Mouse (Mus musculus) neural tube, embryonic 12.5 days (tissue): ENCODE results near the gene Trim75. TPM values are rescaled to one million over a fixed set of nuclear protein-coding genes. Genes with fewer than 3 reads are reported as not detected.

Experiments
- ATAC-seq: fragments of 200-750 bp; cut with Nextera tagmentation; 2 replicates; pipeline ENCODE4 v1.8.0; 2017; ENCODE audit warnings: low read depth, mild to moderate bottlenecking, moderate TSS enrichment, moderate library complexity; ENCODE audit not compliant: low FRiP score
- H3K27ac ChIP-seq: fragments of 300-500 bp; sonication (generic); 2 replicates; pipeline ENCODE4 v1.5.1; 2016
- H3K27me3 ChIP-seq: fragments of 300-500 bp; sonication (generic); replicated peaks from 2 replicates; pipeline ENCODE4 v1.6.1; 2016; ENCODE audit warnings: mild to moderate bottlenecking
- H3K36me3 ChIP-seq: fragments of 300-500 bp; sonication (generic); 2 replicates; pipeline ENCODE4 v1.6.1; 2016; ENCODE audit warnings: mild to moderate bottlenecking
- H3K4me1 ChIP-seq: fragments of 300-500 bp; sonication (generic); 2 replicates; pipeline ENCODE4 v1.6.1; 2016
- H3K4me2 ChIP-seq: fragments of 300-500 bp; sonication (generic); replicated peaks from 2 replicates; pipeline ENCODE4 v1.6.1; 2016; ENCODE audit warnings: mild to moderate bottlenecking
- H3K4me3 ChIP-seq: fragments of 300-500 bp; sonication (generic); 2 replicates; pipeline ENCODE4 v1.5.1; 2016
- H3K9ac ChIP-seq: fragments of 300-500 bp; sonication (generic); 2 replicates; pipeline ENCODE4 v1.6.1; 2016; ENCODE audit warnings: mild to moderate bottlenecking
- H3K9me3 ChIP-seq: fragments of 300-500 bp; sonication (generic); 2 replicates; pipeline ENCODE4 v1.6.1; 2016; ENCODE audit warnings: mild to moderate bottlenecking
- WGBS: fragments of 180-500 bp; shearing (Covaris S2); methylation state at CpG from one replicate; pipeline ENCODE4 v1.1.7; 2016; 5-methylcytosine and 5-hydroxymethylcytosine counted together
- polyA plus RNA-seq: library from polyadenylated mRNA; unstranded; fragments of >200 nt; fragmentation: Nextera tagmentation; extraction: Ambion mirVana; gene quantifications from 2 replicates; pipeline ENCODE4 v1.2.1, GENCODE M21; 2016

Gene Trim75
- polyA plus RNA-seq, 1 experiment from 2014 or later, result 0.09 TPM

DNA sequence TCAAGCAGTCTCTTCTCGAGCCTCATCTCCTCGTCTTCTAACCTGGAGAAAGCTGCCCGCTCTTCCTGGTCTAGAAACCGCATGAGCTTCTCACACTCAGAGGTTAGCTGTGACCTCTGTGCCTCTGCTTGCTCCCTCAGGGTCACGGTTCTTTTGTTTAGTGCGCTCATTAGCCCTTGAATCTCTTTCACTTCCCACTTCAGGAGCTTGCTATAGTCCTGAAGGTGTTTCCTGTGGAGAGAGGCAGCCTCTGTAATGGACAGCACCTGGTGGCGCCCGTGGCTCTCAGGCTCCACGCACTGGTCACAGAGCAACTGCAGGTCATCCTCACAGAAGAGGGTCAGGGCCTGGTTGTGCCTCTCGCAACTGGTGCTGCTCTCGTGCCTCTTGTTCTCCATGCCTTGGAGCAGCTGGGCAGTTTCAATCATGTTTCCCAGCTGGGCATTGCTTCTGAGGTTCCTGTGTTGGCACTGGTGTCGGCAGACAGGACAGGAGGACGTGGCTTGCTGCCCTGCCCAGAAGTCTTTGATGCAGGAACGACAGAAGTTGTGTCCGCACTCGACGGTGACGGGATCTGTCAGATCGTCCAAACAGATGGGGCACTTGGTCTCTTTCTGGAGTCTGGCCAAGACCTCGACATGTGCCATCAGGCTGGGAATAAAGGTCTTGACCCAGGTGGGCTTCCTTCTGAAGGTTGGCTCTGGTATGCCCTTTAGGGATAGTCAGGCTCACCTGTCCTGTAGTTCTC, 4.3 kb downstream of the Trim75 start:
- H3K27me3 ChIP-seq, result no peaks in the 10 kb centered on the region
- H3K4me1 ChIP-seq, result no peaks in the 10 kb centered on the region
- no peaks in the 10 kb centered on the region for H3K9me3 ChIP-seq
- no peak for ATAC-seq
- H3K27ac ChIP-seq, result no peak overlapping the region
- H3K9ac ChIP-seq, result no peak overlapping the region
- no peaks in the 10 kb centered on the region for H3K36me3 ChIP-seq
- H3K4me2 ChIP-seq, result no peak overlapping the region
- no peak overlapping the region for H3K4me3 ChIP-seq
- 79% methylated on average over 20 of the region's 20 CpGs for WGBS

GRCm38 (mm10) chr8:64962836-64963235, 24.8 kb downstream of the Trim75 start:
- H3K9me3 ChIP-seq, result no peaks in the 10 kb centered on the region
- no peak for ATAC-seq
- no peak overlapping the region for H3K4me3 ChIP-seq
- H3K27me3 ChIP-seq, result no peaks in the 10 kb centered on the region
- no peak overlapping the region for H3K9ac ChIP-seq
- no peak overlapping the region for H3K27ac ChIP-seq
- no peaks in the 10 kb centered on the region for H3K4me1 ChIP-seq
- H3K36me3 ChIP-seq, result peaks cover 9% of the 10 kb centered on the region
- no peak overlapping the region for H3K4me2 ChIP-seq

GRCm38 (mm10) chr8:64959025-64959424, 28.6 kb downstream of the Trim75 start:
- 80% methylated on average over 9 of the region's 9 CpGs for WGBS
- no peaks in the 10 kb centered on the region for H3K4me1 ChIP-seq
- no peak overlapping the region for H3K27ac ChIP-seq
- H3K36me3 ChIP-seq, result peaks cover 7% of the 10 kb centered on the region; the same call in 1 of the 2 replicates
- H3K4me3 ChIP-seq, result no peak overlapping the region
- H3K27me3 ChIP-seq, result no peaks in the 10 kb centered on the region
- no peaks in the 10 kb centered on the region for H3K9me3 ChIP-seq
- no peak overlapping the region for H3K9ac ChIP-seq
- ATAC-seq, result no peak
- no peak overlapping the region for H3K4me2 ChIP-seq

DNA sequence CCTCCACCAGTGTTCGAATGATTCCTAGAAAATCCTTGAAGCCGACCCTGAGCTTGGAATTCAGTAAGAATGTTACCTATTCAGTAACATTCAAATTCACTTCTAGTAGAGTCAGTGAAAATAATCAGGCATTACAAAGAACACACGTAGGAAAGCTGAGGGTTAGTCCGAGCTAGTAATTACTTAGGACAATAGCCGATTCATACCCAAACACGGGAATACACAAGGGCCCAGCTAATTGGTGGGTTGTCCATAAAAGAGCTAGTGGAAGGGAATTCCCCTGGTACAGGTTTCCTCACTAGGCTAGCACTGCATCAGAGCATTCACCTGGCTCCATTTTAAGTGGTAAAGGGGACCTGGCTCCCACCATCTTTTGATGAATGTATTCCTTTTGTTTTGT, 35.5 kb downstream of the Trim75 start:
- no peaks in the 10 kb centered on the region for H3K9me3 ChIP-seq
- 87% methylated on average over 6 of the region's 6 CpGs for WGBS
- H3K9ac ChIP-seq, result no peak overlapping the region
- H3K27ac ChIP-seq, result no peak overlapping the region
- no peaks in the 10 kb centered on the region for H3K36me3 ChIP-seq
- H3K4me3 ChIP-seq, result no peak overlapping the region
- no peaks in the 10 kb centered on the region for H3K27me3 ChIP-seq
- H3K4me1 ChIP-seq, result no peaks in the 10 kb centered on the region
- ATAC-seq, result no peak
- no peak overlapping the region for H3K4me2 ChIP-seq

- H3K4me2 ChIP-seq, result no peak overlapping the region
- 90% methylated on average over 1 of the region's 1 CpGs for WGBS
- H3K27ac ChIP-seq, result no peak overlapping the region
- ATAC-seq, result no peak
- no peaks in the 10 kb centered on the region for H3K36me3 ChIP-seq
- H3K4me1 ChIP-seq, result no peaks in the 10 kb centered on the region
- H3K27me3 ChIP-seq, result no peaks in the 10 kb centered on the region; the same call in 1 of the 2 replicates
- no peaks in the 10 kb centered on the region for H3K9me3 ChIP-seq
- no peak overlapping the region for H3K4me3 ChIP-seq
- no peak overlapping the region for H3K9ac ChIP-seq
These were observed 39.3 kb downstream of the Trim75 start for GRCm38 (mm10) chr8:64948371-64948770.

DNA sequence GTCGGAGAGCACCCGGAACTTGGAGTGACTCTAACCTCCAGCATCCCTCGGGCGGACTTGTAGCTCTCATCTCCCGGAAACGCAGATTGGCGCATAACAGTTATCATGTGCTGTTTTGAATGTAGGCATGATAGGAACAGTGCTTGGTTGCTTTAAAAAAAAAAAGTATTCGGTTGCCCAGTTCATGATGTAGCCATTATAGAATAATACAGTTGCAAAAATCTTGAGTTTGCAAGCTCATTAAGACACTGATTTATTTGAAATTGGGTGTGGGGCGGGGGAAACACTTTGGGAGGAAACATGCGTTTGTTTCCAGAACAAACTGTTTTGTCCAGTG, 40.0 kb downstream of the Trim75 start:
- H3K27ac ChIP-seq, result 0 out of 2 replicates have a peak overlapping the region, but pooled peaks have one; percentile 4
- H3K27me3 ChIP-seq, result no peaks in the 10 kb centered on the region; the same call in 1 of the 2 replicates
- peak overlapping the region; percentile 67 for H3K9ac ChIP-seq
- no peaks in the 10 kb centered on the region for H3K9me3 ChIP-seq
- H3K36me3 ChIP-seq, result no peaks in the 10 kb centered on the region
- H3K4me2 ChIP-seq, result peak overlapping the region; percentile 69
- WGBS, result 11% methylated on average over 10 of the region's 10 CpGs
- peak overlapping the region; percentile 77 for H3K4me3 ChIP-seq
- no peaks in the 10 kb centered on the region for H3K4me1 ChIP-seq
- no peak for ATAC-seq

GRCm38 (mm10) chr8:64946820-64947697, 40.6 kb downstream of the Trim75 start, which contains the start of gene Tmem192:
Gene Tmem192 (plus strand): TSS chr8:64947185.
- whole genome bisulfite sequencing, result 2% methylated on average over 73 of the region's 73 CpGs
- no peaks in the 10 kb centered on the region for H3K9me3 ChIP-seq

DNA sequence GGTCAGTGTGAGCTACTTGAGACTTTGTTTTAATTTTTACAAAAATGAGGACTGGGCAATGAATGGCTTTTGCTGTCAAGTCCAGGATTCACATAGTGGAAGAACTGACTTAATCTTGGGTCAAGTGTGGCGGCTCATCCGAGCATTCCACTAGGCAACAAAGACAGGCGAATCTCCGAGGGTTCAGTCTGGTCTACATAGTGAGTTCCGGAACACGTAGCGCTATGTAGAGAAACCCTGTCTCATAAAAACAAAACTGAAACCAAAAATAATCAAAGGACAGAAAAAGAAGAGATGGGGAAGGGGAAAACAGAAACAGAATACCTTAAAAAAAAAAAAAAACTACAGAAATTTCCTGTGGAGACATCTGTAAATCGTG, 41.2 kb downstream of the Trim75 start:
- H3K4me2 ChIP-seq, result no peak overlapping the region
- no peak overlapping the region for H3K9ac ChIP-seq
- H3K4me3 ChIP-seq, result no peak overlapping the region
- WGBS, result 63% methylated on average over 8 of the region's 8 CpGs
- no peaks in the 10 kb centered on the region; the same call in 1 of the 2 replicates for H3K27me3 ChIP-seq
- no peaks in the 10 kb centered on the region for H3K4me1 ChIP-seq
- H3K36me3 ChIP-seq, result no peaks in the 10 kb centered on the region
- no peak for ATAC-seq
- no peak overlapping the region for H3K27ac ChIP-seq
- H3K9me3 ChIP-seq, result no peaks in the 10 kb centered on the region

More at GRCm38 (mm10) chr8:64946820-64947697, 40.6 kb downstream of the Trim75 start, which contains the start of gene Tmem192:
- ATAC-seq, result peak; percentile 96
- peak within 1 kb of the TSS; percentile 77 for H3K4me3 ChIP-seq
- H3K4me1 ChIP-seq, result no peaks in the 10 kb centered on the region
- peak within 1 kb of the TSS; percentile 67 for H3K9ac ChIP-seq
- no peaks in the 10 kb centered on the region; the same call in 1 of the 2 replicates for H3K27me3 ChIP-seq
- no peaks in the 10 kb centered on the region for H3K36me3 ChIP-seq
- peak within 1 kb of the TSS; percentile 69 for H3K4me2 ChIP-seq
- H3K27ac ChIP-seq, result 0 out of 2 replicates have a peak within 1 kb of the TSS, but pooled peaks have one; percentile 4

DNA sequence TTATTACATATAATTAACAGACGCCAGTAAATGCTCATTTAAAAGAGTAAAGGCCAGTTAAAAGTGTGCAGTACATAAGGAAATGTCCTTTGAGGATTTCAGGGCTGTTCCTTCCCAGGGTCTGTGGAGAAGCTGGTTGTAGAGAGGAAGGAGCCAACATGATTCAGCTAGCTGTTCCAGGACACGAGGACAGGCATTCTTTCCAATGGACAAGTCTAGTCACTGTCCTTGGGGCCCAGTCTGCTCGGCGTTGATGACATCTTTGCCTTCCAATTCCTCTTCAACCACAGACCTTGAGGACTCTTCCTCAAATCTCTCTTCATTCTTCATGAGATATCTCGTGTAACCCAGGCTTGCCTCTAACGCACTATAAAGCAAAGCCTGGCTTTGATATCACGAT, 42.0 kb downstream of the Trim75 start:
- no peak overlapping the region for H3K4me3 ChIP-seq
- no peaks in the 10 kb centered on the region for H3K4me1 ChIP-seq
- H3K4me2 ChIP-seq, result no peak overlapping the region
- no peaks in the 10 kb centered on the region; the same call in 1 of the 2 replicates for H3K27me3 ChIP-seq
- no peak for ATAC-seq
- H3K27ac ChIP-seq, result no peak overlapping the region
- H3K9ac ChIP-seq, result no peak overlapping the region
- H3K36me3 ChIP-seq, result no peaks in the 10 kb centered on the region
- WGBS, result 84% methylated on average over 7 of the region's 7 CpGs
- H3K9me3 ChIP-seq, result no peaks in the 10 kb centered on the region

- 25% methylated on average over 5 of the region's 5 CpGs for WGBS
- no peak for ATAC-seq
- H3K9me3 ChIP-seq, result no peaks in the 10 kb centered on the region
These were observed 42.8 kb downstream of the Trim75 start for GRCm38 (mm10) chr8:64944831-64945230.

DNA sequence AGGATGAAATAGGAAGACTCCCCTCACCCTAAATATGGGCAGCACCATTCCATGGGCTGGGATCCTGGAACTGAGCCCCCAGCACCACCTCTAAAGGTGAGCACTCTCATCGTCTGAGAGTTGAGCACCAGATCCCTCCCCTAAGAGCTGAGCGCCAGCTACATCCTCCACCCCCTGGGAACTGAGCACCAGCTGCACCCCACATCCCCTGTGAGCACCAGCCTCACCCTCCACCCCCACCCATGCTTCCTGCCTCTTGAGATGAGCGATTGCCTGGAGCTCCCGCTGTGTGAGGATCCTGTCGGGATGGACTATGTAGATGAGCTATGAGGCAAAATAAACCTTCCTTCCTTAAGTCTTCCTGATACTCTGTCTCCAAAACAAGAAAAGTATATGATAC, 44.7 kb downstream of the Trim75 start:
- no peaks in the 10 kb centered on the region for H3K36me3 ChIP-seq
- H3K9me3 ChIP-seq, result no peaks in the 10 kb centered on the region
- H3K27ac ChIP-seq, result no peak overlapping the region
- H3K4me2 ChIP-seq, result 0 out of 2 replicates have a peak overlapping the region, but pooled peaks have one; percentile 9
- H3K9ac ChIP-seq, result no peak overlapping the region
- 22% methylated on average over 5 of the region's 5 CpGs for WGBS
- no peak for ATAC-seq
- no peaks in the 10 kb centered on the region for H3K4me1 ChIP-seq
- no peak overlapping the region for H3K4me3 ChIP-seq
- H3K27me3 ChIP-seq, result no peaks in the 10 kb centered on the region; the same call in 1 of the 2 replicates

More at GRCm38 (mm10) chr8:64944831-64945230, 42.8 kb downstream of the Trim75 start:
- no peak overlapping the region for H3K9ac ChIP-seq
- no peaks in the 10 kb centered on the region for H3K36me3 ChIP-seq
- no peak overlapping the region for H3K4me3 ChIP-seq
- no peaks in the 10 kb centered on the region; the same call in 1 of the 2 replicates for H3K27me3 ChIP-seq
- no peak overlapping the region for H3K4me2 ChIP-seq
- no peak overlapping the region for H3K27ac ChIP-seq
- H3K4me1 ChIP-seq, result no peaks in the 10 kb centered on the region

- ATAC-seq, result peak; percentile 42; the same call in 1 of the 2 replicates
- H3K36me3 ChIP-seq, result no peaks in the 10 kb centered on the region
- 18% methylated on average over 9 of the region's 9 CpGs for WGBS
- H3K4me3 ChIP-seq, result no peak overlapping the region
- H3K9ac ChIP-seq, result no peak overlapping the region
- no peaks in the 10 kb centered on the region; the same call in 1 of the 2 replicates for H3K27me3 ChIP-seq
- no peaks in the 10 kb centered on the region for H3K9me3 ChIP-seq
- no peaks in the 10 kb centered on the region for H3K4me1 ChIP-seq
- no peak overlapping the region for H3K27ac ChIP-seq
- no peak overlapping the region for H3K4me2 ChIP-seq
These were observed 46.1 kb downstream of the Trim75 start for GRCm38 (mm10) chr8:64941495-64941894.
